Mouse (Mus musculus) splenic B cell, adult 2 months (primary cell): ENCODE measurements around the gene Tmem50b.

Experiments used
- DNase-seq: peaks from one replicate; pipeline ENCODE4 v3.0.0-alpha.2; 2011; ENCODE audit warnings: low read depth, low spot score
- H3K27me3 ChIP-seq: 2 replicates; pipeline ENCODE4 v1.6.1; 2012; ENCODE audit warnings: mild to moderate bottlenecking, low read length, moderate library complexity, mixed read lengths; ENCODE audit not compliant: control insufficient read depth, poor library complexity, insufficient read depth, severe bottlenecking
- H3K36me3 ChIP-seq: 2 replicates; pipeline ENCODE4 v1.6.1; 2012; ENCODE audit warnings: mild to moderate bottlenecking, low read length, moderate library complexity, mixed read lengths; ENCODE audit not compliant: control insufficient read depth, poor library complexity, insufficient read depth, severe bottlenecking

Tmem50b gene

DNA sequence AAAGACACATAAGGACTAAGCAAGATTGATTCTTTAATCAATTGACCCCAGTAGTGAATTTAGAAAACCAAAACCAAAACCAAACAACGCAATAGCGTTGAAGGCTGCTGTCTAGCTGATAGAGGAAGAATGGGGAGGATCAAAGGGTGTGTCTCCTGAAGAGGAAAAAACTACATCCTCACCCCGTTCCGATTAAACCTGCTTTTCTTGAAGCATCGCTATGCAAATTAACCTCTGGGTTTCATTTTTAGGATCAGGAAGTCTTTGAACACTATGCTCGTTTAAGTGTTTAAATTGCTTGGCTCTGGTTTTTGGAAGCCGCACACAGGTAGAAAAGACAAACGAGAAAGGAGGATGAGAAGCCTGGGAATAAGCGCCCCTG, 1.2 kb downstream of the Tmem50b start:
- H3K36me3 ChIP-seq: peaks cover 3% of the 10 kb centered on the region
- no peaks in the 10 kb centered on the region for H3K27me3 ChIP-seq
- DNase-seq: peak; percentile 84

DNA sequence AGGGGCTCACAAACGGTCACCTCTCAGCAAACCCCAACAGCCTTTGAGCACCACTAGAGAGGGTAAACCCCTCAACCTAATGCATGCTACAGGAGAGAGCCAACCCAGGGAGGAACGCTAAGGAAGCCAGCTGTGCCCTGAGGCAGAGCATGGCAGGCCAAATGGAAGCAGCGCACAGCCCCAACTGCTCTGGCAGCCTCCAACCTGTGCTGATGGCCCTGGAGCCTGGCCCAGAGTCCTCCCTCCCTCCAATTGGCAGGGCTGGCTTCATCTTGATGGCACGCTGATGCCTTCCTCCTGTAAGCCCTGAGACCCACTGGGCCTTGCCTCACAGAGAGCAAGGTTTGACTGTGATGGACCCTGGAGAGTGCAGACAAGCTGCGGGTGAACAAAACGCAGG, 2.5 kb downstream of the Tmem50b start:
- Histone ChIP-seq H3K27me3 (no peaks in the 10 kb centered on the region), H3K36me3 (peaks cover 5% of the 10 kb centered on the region)
- no peak for DNase-seq

DNA sequence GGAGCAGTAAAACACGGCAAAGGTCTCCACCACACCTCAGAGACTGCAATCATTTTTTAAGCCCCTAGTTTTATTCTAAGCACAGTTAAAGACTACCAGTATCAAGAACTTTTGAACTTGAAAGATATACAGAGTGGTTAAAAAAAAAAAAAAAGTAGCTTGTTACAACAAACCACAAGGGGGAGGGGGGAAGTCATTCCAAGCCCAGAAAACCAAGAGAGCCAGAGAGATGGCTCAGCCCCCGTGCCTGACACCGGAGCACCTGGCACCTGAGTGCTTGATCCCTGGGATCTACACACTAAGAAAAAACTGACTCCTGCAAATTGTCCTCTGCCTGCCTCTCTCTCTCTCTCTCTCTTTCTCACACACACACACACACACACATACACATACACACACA, 4.3 kb downstream of the Tmem50b start:
- DNase-seq: no peak
- Histone ChIP-seq H3K27me3 (no peaks in the 10 kb centered on the region), H3K36me3 (peaks cover 5% of the 10 kb centered on the region)

DNA sequence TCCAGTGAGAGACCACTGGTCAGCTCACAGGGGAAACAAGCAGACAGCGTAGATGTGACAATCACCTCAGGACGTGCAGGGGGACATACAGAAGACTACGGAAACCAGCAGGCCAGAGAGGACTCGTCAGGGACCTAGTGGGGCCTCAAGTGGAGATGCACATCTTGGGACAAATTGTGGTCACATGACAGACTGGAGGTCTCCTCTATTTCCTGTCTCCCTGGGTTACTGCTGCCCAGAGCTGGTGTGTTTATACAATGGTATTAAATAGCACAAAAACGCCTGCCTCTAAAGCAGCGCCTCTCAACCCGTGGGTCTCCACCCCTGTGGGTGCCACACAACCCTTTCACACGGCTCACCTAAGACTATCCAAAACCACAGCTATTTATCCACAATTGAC, 5.4 kb downstream of the Tmem50b start:
- no peaks in the 10 kb centered on the region for H3K27me3 ChIP-seq
- DNase-seq: no peak
- H3K36me3 ChIP-seq: peaks cover 5% of the 10 kb centered on the region

DNA sequence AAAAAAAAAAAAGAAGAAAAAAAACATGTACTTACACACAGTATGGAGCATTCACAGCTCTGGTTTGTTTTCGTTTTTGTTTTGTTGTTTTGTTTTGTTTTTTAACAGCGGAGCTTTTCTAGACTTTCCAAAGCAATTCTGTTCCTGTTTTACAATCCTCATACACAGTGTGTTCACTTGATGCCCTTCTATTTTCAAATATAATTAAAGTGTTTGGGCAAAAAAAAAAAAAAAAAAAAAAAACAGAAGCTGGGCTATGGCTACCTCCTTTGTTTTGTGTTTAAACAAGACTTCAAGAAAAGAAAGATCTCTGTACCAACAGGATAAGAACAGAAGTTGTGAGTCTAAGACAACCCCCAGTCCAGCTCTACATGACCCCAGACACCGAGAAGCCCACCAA, 8.9 kb downstream of the Tmem50b start:
- Histone ChIP-seq H3K36me3 (peaks cover 9% of the 10 kb centered on the region), H3K27me3 (no peaks in the 10 kb centered on the region)
- no peak for DNase-seq

DNA sequence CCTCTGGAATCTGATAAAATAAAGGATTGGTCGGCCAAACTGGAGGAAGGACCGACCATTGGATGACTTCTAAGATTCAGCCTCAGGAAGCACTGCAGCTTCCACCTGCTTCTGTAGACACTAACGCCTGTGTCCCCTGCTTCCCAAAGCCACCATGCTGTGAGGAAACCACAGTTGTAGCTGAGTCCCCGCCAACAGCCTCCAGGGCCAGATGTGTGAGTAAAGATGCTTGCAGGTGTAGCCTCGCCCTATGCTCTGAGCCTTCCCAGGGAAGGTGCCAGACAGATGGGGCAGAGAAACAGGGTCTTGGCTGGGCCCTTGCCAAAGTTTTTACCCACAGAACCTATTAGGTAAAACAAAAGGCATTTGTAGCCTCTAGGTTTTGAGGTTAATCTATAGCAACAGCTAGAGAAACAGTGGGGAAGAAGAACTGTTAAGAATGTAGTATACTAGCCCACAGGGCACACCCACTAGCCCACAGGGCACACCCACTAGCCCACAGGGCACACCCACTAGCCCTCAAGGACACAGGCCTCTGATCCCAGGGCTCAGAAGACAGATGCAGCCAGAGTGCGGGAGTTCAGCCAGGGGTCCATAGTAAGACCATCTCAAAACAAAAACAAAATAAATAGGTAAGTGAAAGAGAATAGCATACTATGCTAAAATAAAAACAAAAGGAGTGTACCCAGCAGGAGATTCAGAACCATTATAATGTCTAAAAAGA, 9.7 kb downstream of the Tmem50b start:
- H3K36me3 ChIP-seq: peaks cover 12% of the 10 kb centered on the region
- no peaks in the 10 kb centered on the region for H3K27me3 ChIP-seq
- DNase-seq: no peak

DNA sequence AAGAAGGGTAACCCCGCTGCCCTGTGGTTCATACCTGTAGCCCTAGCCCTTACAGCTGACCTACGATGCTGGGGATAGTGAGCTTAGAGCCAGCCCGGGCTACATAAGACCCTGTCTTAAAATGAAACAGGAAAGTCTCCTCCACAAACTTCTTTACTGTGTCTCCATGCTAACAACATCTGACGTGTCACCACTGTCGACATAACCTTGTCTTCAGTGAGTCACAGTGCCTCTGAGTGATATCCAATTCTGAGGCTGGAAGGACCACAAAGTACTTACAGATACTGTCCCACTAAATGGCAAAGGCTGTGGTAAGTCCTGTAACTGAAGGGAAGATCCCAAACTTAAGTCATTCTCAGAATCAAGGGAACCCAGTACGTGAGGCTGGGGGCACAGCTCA, 11.4 kb downstream of the Tmem50b start:
- no peak for DNase-seq

DNA sequence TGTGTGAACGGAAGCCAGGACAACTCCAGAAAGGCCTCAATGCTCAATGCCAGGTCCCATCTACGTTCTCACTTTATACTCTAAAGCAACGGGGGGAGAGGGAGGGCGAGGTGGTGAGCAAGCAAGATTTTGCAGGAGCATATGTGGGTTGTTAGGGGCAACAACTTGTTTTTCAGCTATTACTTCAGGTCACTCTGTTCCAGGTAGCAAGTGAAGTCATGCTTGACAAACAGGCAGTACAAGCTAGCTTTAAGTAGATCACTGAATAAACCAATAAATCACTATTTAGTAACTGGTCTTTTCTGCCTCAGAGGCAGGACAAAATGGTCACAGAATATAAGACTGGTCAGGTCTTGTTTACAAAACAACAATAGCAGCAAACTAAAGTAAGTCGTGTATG, 12.0 kb downstream of the Tmem50b start:
- H3K27me3 ChIP-seq: no peaks in the 10 kb centered on the region
- no peak for DNase-seq

More for the DNA sequence above, 11.4 kb downstream of the Tmem50b start:
- Histone ChIP-seq H3K36me3 (peaks cover 16% of the 10 kb centered on the region), H3K27me3 (no peaks in the 10 kb centered on the region)

DNA sequence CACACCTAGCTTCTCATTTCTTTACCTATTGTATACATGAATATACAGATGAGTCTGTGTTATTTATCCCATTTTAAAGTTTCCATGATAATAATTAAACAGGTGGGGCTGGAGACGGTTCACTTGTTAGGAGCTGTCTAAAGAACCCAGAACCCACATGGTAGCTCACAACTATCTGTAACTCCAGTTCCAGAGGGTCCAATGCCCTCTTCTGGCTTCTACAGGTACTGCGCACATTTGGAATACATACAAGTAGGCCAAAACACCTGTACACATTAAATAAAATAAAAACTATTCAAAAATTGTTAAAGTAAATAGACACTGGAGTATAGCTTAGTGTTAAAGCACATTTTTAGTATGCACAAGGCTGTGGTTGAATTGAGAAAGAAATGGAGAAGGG, 15.3 kb downstream of the Tmem50b start:
- H3K27me3 ChIP-seq: no peaks in the 10 kb centered on the region
- peaks cover 23% of the 10 kb centered on the region for H3K36me3 ChIP-seq
- peak; percentile 75 for DNase-seq

More for the DNA sequence above, 12.0 kb downstream of the Tmem50b start:
- peaks cover 17% of the 10 kb centered on the region for H3K36me3 ChIP-seq

DNA sequence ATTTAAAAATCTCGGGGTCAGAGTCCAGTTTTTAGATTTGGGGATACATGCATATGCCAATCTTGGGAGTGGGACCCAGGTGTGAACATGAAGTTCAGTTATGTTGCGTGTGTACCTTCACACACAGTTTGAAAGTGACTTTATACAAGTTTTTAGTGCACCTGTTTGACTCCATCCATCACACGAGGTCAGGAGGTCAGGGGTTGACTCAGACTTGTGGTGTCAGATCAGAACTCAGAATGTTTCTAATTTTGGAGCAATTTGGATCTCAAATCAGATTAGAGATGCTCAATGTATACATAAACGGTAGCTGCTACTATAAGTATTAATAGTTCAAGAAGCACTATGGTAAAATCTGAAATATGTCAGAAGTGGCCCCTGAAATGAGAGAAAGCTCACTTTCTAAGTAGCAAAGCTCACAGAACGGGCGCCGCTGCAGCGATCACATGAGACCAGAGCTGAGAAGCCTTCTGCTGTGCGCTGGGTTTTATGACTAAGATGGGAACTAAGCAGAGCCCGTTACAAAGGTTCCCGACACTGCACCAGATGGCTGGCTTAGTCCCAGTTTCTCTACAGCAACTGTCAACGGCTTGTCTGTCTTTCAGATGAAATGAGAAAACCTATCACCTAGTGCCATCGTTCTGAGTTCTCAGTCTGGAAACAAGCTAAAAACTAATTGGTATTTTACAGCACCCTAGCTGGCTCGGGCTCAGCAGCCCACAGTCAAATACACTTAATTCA, 18.4 kb downstream of the Tmem50b start:
- H3K36me3 ChIP-seq: peaks cover 30% of the 10 kb centered on the region
- no peak for DNase-seq
- no peaks in the 10 kb centered on the region for H3K27me3 ChIP-seq

DNA sequence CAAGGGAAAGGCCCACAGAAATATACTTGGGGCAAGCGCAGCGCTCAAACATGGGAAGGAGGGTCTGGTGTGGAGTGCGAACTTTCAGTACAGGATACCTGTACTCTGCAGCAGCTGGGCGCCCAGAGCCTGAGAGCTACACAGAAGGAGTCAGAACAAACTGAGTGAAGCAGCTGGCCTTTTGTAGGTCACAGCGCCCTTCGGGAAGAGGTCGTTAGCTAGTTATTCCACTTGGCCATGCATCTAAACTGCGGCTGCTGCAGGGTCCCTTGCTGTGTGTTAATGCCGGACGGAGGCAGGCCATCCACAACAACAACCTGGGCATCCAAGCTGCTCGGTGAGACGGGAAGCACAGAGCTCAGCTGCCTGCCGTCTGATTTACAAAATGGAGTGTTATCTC, 22.4 kb downstream of the Tmem50b start:
- DNase-seq: no peak
- H3K36me3 ChIP-seq: peaks cover 23% of the 10 kb centered on the region

DNA sequence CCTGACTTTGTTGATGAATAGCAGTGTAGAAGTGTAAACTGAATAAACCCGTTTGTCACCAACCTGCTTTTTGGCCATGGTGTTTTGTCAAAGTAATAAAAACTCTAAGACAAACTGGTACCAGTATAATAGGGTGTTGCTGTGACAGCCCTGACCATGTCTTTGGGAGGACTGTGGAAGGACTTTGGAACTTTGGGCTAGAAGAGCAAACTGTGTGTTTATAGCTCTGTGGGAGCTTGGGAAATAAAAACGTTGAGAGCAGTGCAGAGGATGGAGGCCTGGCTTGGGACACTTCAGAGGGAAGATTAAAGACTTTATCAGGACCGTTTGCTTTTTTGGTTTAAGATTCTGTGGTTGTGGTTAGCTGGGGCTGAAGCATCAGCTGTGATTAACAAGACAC, 26.5 kb downstream of the Tmem50b start:
- H3K36me3 ChIP-seq: peaks cover 11% of the 10 kb centered on the region

More for the DNA sequence above, 22.4 kb downstream of the Tmem50b start:
- no peaks in the 10 kb centered on the region for H3K27me3 ChIP-seq

DNA sequence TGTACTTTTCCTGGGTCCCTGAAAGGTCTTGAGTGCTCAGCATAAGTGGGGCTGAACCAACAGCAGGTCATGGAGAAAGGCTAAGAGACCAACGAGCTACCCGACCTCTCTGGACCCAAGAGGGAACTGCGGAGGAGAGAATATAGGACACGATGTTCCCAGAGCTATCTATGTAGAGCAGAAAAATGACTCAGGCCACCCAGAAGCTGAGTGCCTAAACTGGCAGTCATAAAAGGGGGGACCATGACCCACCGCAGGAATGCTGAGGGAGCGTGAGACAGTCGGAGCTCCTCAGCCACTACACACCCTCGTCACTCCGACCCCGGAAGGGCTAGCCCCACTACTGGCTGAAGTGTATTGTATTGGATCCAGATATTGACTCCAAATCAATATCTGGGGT, 28.6 kb downstream of the Tmem50b start:
- Histone ChIP-seq H3K27me3 (no peaks in the 10 kb centered on the region), H3K36me3 (peaks cover 6% of the 10 kb centered on the region)
- DNase-seq: no peak

More for the DNA sequence above, 26.5 kb downstream of the Tmem50b start:
- H3K27me3 ChIP-seq: no peaks in the 10 kb centered on the region
- no peak for DNase-seq

DNA sequence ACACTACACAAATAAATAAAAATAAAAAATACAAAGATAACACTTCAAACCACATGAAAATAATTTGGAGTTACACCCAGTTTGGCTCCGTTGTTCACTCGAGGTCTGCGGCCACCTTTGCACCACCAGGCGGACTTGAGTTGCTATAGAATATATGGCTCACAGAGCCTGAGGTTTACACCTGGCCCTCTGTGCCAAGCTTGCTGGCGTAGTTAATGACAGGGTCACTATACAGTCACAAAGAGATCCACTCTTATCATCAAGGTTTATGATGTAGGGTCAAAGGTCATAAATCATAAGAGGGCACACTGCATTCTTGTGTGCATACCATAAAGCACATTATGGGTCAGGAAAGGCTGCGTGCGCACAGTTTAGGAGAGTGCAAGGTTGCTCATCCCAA, 31.6 kb downstream of the Tmem50b start:
- Histone ChIP-seq H3K36me3 (peaks cover 21% of the 10 kb centered on the region), H3K27me3 (no peaks in the 10 kb centered on the region)
- no peak for DNase-seq

DNA sequence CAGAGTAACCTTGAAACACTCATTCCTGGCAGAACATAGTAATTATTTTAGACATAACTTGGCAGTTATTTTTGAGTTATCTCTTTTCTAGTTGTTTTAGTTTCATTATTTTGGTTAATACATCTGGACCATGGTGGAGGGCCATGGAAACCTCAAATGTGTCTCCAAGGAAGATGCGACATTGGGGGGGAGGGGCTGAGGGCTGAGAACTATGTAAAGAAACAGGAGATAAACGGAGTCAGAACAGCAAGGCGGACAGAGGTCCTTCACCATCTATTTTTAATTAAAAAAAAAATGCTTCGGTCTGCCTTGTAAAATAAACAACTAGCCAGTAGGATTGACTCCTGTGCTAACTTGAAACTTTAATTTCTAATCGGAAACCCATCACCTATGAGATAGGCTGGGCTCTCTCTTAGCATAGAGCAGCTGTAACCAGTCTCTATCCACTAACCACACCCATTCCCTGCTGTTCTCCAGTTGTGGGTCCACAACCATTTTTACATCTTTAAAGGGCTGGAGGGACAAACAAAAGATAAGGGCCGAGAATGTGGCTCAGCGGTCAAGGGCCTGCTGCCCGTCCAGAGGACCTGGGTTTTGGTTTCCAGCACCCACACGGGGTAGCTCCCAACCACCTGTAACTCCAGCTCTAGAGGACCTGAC, 32.2 kb downstream of the Tmem50b start:
- H3K36me3 ChIP-seq: peaks cover 24% of the 10 kb centered on the region
- no peaks in the 10 kb centered on the region for H3K27me3 ChIP-seq
- no peak for DNase-seq
